Mouse (Mus musculus): Measurements from ENCODE around the gene Epb41.

- TF ChIP-seq CTCF (IDR thresholded peaks at IDR 0.05; ENCODE audit: low read depth, low read length): no peak
- TF ChIP-seq POLR2A (IDR thresholded peaks at IDR 0.05; ENCODE audit: borderline replicate concordance, low read depth, low read length): no peak
Observed at GRCm38 (mm10) chr4:132048011-132048991, 26.8 kb downstream of the Epb41 start.
